Mouse (Mus musculus): ENCODE data around the gene Unc93b1. TPM values are rescaled to one million over a fixed set of nuclear protein-coding genes. Genes with fewer than 3 reads are reported as not detected.
"Not testable (repeated sequence)": the region's sequence is repeated elsewhere in the genome, so short reads cannot be mapped to it uniquely, and the experiment has no call there.

The Unc93b1 gene
- total and polyA plus RNA-seq, 2 experiments from 2014 or later = 11.9 to 18.1 TPM

- no peak for TF ChIP-seq CTCF (IDR thresholded peaks at IDR 0.05; ENCODE audit: low read depth)
- no peak for TF ChIP-seq EP300 (IDR thresholded peaks at IDR 0.05; ENCODE audit: low read depth)
- Histone ChIP-seq H3K4me2 (ENCODE audit: low read depth, low read length) (no peak overlapping the region), H3K4me1 (ENCODE audit: control insufficient read depth, insufficient read depth) (0 out of 2 replicates have a peak, but pooled peaks cover 6% of the 10 kb centered on the region), H3K36me3 (replicated peaks; ENCODE audit: control insufficient read depth, insufficient read depth, low read length) (peaks cover 6% of the 10 kb centered on the region; the same call in 1 of the 2 replicates), H3K4me3 (ENCODE audit: low read depth, low read length) (no peak overlapping the region), H3K9ac (replicated peaks; ENCODE audit: low read depth, low read length) (no peak overlapping the region), H3K9me3 (replicated peaks; ENCODE audit: control insufficient read depth, low read length) (no peaks in the 10 kb centered on the region), H3K27ac (ENCODE audit: low read depth) (no peak overlapping the region), H3K27me3 (ENCODE audit: control insufficient read depth, insufficient read depth, low read length) (no peaks in the 10 kb centered on the region)
- DNase-seq (ENCODE audit: low spot score) (no peak), ATAC-seq (ENCODE audit: insufficient read depth, low read depth) (no peak)
- 80% methylated on average over 3 of the region's 3 CpGs for WGBS
Measured at GRCm38 (mm10) chr19:3950331-3950730, 15.3 kb downstream of the Unc93b1 start.

DNA sequence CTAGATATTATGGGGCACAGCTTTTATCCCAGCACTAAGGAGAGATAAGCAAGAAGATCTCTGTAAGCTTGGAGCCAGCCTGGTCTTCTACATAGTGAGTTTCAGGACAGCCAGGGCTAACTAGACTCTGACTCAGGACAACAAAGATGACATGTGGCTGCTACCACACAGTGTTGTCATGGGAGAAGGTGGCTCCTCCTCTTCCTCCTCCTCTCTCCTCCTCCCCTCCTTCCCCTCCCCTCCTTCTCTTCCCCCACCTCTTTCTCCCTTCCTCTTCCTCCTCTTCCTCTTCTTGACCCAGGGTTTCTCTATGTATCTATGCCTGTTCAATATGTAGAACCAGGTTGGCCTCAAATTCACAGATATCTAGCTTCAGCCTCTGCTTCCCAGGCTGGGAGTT, 16.5 kb downstream of the Unc93b1 start:
- Histone ChIP-seq H3K9me3 (replicated peaks; ENCODE audit: control insufficient read depth, low read length) (no peaks in the 10 kb centered on the region), H3K27ac (ENCODE audit: low read depth) (no peak overlapping the region), H3K36me3 (replicated peaks; ENCODE audit: control insufficient read depth, insufficient read depth, low read length) (peaks cover 6% of the 10 kb centered on the region; the same call in 1 of the 2 replicates), H3K9ac (replicated peaks; ENCODE audit: low read depth, low read length) (no peak overlapping the region), H3K27me3 (ENCODE audit: control insufficient read depth, insufficient read depth, low read length) (no peaks in the 10 kb centered on the region), H3K4me2 (ENCODE audit: low read depth, low read length) (no peak overlapping the region), H3K4me3 (ENCODE audit: low read depth, low read length) (no peak overlapping the region), H3K4me1 (ENCODE audit: control insufficient read depth, insufficient read depth) (0 out of 2 replicates have a peak, but pooled peaks cover 2% of the 10 kb centered on the region)
- ATAC-seq (ENCODE audit: insufficient read depth, low read depth) = no peak
- TF ChIP-seq EP300 (IDR thresholded peaks at IDR 0.05; ENCODE audit: low read depth) (no peak), CTCF (IDR thresholded peaks at IDR 0.05; ENCODE audit: low read depth) (no peak)
- DNase-seq (ENCODE audit: low spot score) = no peak

DNA sequence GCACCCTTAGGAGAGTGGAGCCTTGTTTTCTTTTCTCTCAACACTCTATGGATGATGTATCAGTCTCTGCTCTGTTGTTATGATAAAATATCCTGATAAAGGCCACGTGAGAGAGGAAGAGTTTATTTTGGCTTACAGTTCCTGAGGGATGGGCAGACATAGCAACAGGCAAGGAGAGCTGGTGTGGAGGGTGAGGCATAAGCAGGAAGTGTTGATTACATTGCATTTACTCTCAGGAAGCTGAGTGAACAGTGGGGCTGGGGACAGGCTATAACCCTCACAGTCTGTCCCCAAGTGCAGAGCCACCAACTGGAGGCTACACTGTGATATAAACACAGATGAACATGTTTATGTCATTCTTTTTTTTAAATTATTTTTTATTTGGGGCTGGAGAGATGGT, 17.1 kb downstream of the Unc93b1 start:
- Histone ChIP-seq H3K27ac (ENCODE audit: low read depth) (no peak overlapping the region), H3K9me3 (replicated peaks; ENCODE audit: control insufficient read depth, low read length) (no peaks in the 10 kb centered on the region), H3K4me1 (ENCODE audit: control insufficient read depth, insufficient read depth) (no peaks in the 10 kb centered on the region), H3K27me3 (ENCODE audit: control insufficient read depth, insufficient read depth, low read length) (no peaks in the 10 kb centered on the region), H3K36me3 (replicated peaks; ENCODE audit: control insufficient read depth, insufficient read depth, low read length) (peaks cover 6% of the 10 kb centered on the region; the same call in 1 of the 2 replicates), H3K9ac (replicated peaks; ENCODE audit: low read depth, low read length) (no peak overlapping the region), H3K4me3 (ENCODE audit: low read depth, low read length) (no peak overlapping the region), H3K4me2 (ENCODE audit: low read depth, low read length) (no peak overlapping the region)
- DNase-seq (ENCODE audit: low spot score) = no peak
- TF ChIP-seq EP300 (IDR thresholded peaks at IDR 0.05; ENCODE audit: low read depth) = no peak
- TF ChIP-seq CTCF (IDR thresholded peaks at IDR 0.05; ENCODE audit: low read depth) = no peak
- 21% methylated on average over 1 of the region's 1 CpGs for WGBS
- no peak for ATAC-seq (ENCODE audit: insufficient read depth, low read depth)

- Histone ChIP-seq H3K4me1 (ENCODE audit: control insufficient read depth, insufficient read depth) (no peaks in the 10 kb centered on the region; the same call in 1 of the 2 replicates), H3K36me3 (replicated peaks; ENCODE audit: control insufficient read depth, insufficient read depth, low read length) (no peaks in the 10 kb centered on the region), H3K27ac (ENCODE audit: low read depth) (no peak overlapping the region), H3K4me2 (ENCODE audit: low read depth, low read length) (no peak overlapping the region), H3K9me3 (replicated peaks; ENCODE audit: control insufficient read depth, low read length) (no peaks in the 10 kb centered on the region), H3K4me3 (ENCODE audit: low read depth, low read length) (no peak overlapping the region), H3K27me3 (ENCODE audit: control insufficient read depth, insufficient read depth, low read length) (no peaks in the 10 kb centered on the region), H3K9ac (replicated peaks; ENCODE audit: low read depth, low read length) (no peak overlapping the region)
- ATAC-seq (ENCODE audit: insufficient read depth, low read depth) (no peak), DNase-seq (ENCODE audit: low spot score) (no peak)
- WGBS = 88% methylated on average over 3 of the region's 3 CpGs
- TF ChIP-seq CTCF (IDR thresholded peaks at IDR 0.05; ENCODE audit: low read depth) = no peak
- no peak for TF ChIP-seq EP300 (IDR thresholded peaks at IDR 0.05; ENCODE audit: low read depth)
Measured at GRCm38 (mm10) chr19:3955033-3955432, 20.0 kb downstream of the Unc93b1 start.

GRCm38 (mm10) chr19:3955804-3956203, 20.8 kb downstream of the Unc93b1 start:
- Histone ChIP-seq H3K27ac (ENCODE audit: low read depth) (no peak overlapping the region), H3K4me1 (ENCODE audit: control insufficient read depth, insufficient read depth) (no peaks in the 10 kb centered on the region; the same call in 1 of the 2 replicates), H3K9me3 (replicated peaks; ENCODE audit: control insufficient read depth, low read length) (no peaks in the 10 kb centered on the region), H3K9ac (replicated peaks; ENCODE audit: low read depth, low read length) (no peak overlapping the region), H3K27me3 (ENCODE audit: control insufficient read depth, insufficient read depth, low read length) (no peaks in the 10 kb centered on the region), H3K4me2 (ENCODE audit: low read depth, low read length) (no peak overlapping the region), H3K4me3 (ENCODE audit: low read depth, low read length) (no peak overlapping the region), H3K36me3 (replicated peaks; ENCODE audit: control insufficient read depth, insufficient read depth, low read length) (no peaks in the 10 kb centered on the region)
- TF ChIP-seq CTCF (IDR thresholded peaks at IDR 0.05; ENCODE audit: low read depth) (no peak), EP300 (IDR thresholded peaks at IDR 0.05; ENCODE audit: low read depth) (no peak)
- ATAC-seq (ENCODE audit: insufficient read depth, low read depth) (peak; percentile 44; the same call in 1 of the 2 replicates), DNase-seq (ENCODE audit: low spot score) (no peak)
- 23% methylated on average over 4 of the region's 4 CpGs for WGBS

DNA sequence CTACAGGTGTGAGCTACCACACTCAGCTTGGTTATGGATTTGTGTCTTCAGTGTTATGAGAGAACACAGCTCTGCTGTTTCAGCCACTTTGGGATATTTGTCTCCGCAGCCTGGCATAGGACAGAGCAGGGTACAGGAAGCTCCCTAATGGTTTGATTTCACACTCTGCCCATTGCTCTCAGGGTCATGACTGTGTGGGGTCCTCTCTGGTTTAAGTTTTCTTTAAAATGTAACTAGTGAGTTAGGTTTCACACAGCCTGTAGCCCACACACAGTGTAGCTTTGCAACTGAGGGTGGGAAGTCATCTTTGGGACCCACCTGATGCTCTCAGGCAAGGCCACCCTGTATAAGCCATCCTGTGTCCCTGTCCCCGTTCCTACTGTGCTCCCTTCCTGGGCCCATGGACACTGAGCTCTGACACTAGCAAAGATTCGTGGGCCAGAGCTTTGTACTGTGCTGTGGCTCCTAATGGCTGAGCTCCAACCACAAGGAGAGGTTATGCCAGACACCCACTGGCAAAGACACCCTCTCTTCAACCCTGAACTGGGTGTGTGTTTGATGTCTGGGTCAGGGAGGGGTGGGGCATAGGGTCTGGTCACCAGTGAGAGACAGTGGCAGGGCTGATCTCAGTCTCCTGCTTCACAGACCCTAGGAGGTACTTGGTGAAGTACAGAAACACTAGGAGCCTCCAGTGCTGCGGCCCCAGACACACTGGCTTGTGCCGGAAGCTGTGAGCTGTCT, 22.5 kb downstream of the Unc93b1 start:
- H3K4me3 ChIP-seq (ENCODE audit: low read depth, low read length); ATAC-seq (ENCODE audit: insufficient read depth, low read depth); H3K27ac ChIP-seq (ENCODE audit: low read depth); DNase-seq (ENCODE audit: low spot score); H3K36me3 ChIP-seq (replicated peaks; ENCODE audit: control insufficient read depth, insufficient read depth, low read length); H3K9me3 ChIP-seq (replicated peaks; ENCODE audit: control insufficient read depth, low read length); H3K4me2 ChIP-seq (ENCODE audit: low read depth, low read length); H3K27me3 ChIP-seq (ENCODE audit: control insufficient read depth, insufficient read depth, low read length); H3K9ac ChIP-seq (replicated peaks; ENCODE audit: low read depth, low read length); H3K4me1 ChIP-seq (ENCODE audit: control insufficient read depth, insufficient read depth): not testable (repeated sequence)
- WGBS = 74% methylated on average over 5 of the region's 5 CpGs
